Mouse (Mus musculus) spleen, embryonic (tissue): ENCODE results near the gene Tldc1.

ENCODE experiments used
- CTCF ChIA-PET: fragments of 350-600 bp; sonication (Branson Sonifier 250); formaldehyde crosslinking; loops from one replicate; lab custom pipeline; 2022; lab: Charles Lee

Gene Tldc1

DNA sequence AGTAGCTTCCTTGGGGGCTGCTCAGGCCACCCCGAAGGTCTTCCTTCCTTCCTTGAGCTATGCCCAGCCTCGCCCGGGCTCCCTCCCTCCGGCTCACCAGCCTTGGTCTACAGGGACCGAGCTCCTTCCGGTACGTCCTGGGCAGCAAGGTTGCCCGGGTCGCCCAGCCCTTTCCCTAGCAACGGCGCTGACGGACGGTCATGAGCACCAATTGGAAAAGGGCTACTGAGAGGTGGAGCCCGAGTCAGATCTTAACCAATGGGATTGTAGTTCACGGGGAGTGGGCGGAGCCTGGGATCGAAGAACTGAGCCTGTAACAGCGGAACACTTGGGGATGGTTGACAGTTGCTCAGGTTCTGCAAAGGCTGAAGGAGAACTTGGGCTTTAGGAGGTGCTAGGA is at the start of gene Tldc1:
TSS of gene Tldc1 (minus strand) at position 154 of the 400 bp plus-strand sequence.
- CTCF ChIA-PET = interaction anchor here (0.6 to 2.1 kb wide), 4 partner anchors 25 to 91 kb away, joined by 4 to 8 read pairs (median 6); partner anchors contain the start of gene Atp2c2

DNA sequence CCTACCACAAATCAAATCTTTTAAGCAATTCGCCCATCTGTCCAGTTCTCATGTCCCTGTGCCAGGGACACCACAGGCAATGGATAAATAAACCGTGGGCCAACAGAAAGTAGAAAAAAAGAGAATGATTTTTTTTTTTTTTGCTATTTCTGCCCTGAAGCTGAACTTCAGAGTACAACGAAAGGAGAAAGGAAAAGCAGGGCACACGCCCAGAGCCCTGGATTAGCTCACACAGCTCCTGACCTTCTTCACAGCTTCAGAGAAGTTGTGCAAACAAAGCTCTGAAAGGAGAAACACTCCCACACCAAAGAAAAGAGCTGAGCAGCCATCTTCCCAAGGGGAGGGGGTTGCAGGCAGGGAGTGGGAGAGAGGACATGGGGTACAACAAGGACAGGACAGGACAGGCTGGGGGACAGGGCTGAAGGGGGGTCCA is 49.5 kb upstream of the Tldc1 start:
- CTCF ChIA-PET = interaction anchor here (1.9 kb wide), 1 partner anchor 15 kb away, joined by 4 read pairs; no protein-coding TSS in a partner anchor

DNA sequence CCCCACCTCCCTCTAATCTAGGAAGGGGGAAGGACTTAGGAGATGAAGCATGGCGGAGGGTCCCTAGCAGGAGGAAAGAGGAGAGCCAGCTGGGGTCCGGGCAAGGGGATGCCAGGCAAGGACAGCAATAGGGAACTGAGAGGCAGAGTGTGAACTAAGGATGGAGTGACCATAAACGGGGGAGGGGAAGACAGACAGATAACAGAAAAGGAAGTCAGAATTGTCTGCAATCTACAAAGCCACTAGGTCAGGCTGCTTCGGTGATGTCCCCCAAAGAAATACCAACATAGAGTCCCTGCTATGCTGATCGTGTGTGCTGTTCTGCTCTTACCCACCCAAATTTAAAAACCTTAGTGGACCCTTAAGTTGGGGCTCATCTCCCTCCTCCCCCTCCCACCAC is 48.8 kb upstream of the Tldc1 start:
- CTCF ChIA-PET = interaction anchor here (1.9 kb wide), 1 partner anchor 16 kb away, joined by 4 read pairs; no protein-coding TSS in a partner anchor

DNA sequence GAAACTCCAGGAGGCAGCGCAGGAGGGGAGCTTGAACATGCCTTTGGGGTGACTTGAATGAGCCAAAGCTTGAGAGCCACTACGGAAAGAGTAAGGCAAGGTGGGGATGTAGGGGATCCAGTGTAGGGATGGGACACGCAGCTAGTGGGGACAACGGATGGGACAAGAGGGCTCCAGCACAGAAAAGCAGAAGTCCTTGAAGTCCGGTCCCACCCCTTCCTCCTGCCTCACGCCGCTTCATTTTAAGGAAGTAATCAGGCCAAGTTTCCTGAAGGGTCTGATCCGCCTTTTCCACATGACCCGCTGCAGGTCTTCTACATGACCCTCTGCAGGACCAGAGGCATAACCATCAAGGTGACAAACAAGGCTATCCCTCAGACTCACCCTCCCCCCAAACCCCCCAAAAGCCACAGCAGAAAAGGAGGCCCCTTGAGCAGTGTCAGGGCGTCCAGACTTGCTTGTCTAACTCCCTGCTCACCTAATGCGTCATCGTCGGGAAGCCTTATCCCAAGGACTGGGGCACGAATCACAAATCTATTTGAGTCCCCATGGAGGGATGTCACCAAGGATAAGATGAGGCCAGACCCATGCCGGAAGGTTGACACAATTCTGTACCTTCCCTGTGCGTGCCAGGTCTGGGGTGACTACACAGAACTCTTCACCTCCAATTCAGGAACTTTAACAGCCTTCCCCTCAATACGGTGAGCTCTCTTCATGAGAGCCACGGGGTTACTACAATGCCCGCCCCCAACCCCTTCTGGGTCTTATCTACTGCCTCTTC is 47.9 kb upstream of the Tldc1 start:
- CTCF ChIA-PET = interaction anchor here (1.9 kb wide), 1 partner anchor 17 kb away, joined by 4 read pairs; no protein-coding TSS in a partner anchor

DNA sequence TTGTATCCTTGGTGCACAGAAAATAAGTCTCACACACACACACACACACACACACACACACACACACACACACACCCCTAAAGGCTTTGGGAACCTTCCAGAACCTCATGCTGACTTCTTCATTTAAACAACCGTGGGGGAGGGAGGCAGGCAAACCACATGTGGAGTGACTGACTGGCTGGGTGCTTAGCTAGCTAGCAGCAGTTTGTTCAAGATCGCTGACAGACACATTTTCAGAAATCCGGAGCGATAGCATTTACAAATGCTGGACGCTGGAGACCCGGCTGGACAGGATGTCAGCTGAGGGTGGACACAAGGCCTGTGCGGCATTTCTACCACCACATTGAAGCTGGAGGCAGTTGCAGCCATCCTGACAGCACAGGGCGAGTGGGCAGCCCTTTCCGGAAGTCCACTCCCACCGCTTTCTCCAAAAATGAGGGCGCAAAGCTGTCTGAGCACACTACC is 46.6 kb upstream of the Tldc1 start:
- CTCF ChIA-PET = no interaction called here

DNA sequence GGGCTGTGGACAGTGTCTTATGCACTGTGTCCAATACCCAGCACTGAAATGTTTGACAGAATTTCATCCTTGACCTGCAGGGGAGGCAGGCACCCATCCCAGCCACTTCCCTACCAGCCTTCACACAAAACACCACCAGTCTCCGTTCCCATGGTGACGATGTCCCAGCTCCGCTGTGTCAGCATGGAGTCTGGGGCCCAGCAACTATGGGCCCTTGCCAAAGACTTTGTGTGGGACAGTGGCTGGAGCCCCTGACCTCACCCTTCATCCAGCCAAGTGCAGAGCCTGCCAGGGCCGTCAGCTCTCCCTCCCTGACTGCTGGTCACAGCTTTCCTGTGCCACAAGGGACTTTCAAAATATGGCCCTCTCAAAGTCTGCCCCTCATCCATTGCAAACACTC is 45.9 kb upstream of the Tldc1 start:
- CTCF ChIA-PET = no interaction called here

DNA sequence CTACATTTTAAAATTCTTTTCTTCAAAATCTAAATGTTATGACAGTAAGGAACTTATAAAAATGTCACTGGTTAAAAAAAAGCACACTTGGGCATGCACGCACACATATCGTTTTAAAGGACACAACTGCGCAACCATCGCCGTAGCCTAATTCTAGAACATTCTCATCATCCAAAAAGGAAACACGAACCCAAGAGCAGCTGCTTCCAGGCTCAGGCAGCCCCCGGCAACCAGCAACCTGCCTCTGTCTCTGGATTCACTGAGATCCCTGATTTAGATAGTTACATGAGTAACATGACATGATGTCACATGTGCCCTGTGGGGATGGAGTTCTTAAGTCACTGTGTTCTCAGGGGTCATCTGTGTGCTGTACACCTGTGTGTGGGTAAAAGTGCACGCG is 45.1 kb upstream of the Tldc1 start:
- CTCF ChIA-PET = interaction anchor here (0.6 kb wide), 1 partner anchor 54 kb away, joined by 13 read pairs; no protein-coding TSS in a partner anchor

DNA sequence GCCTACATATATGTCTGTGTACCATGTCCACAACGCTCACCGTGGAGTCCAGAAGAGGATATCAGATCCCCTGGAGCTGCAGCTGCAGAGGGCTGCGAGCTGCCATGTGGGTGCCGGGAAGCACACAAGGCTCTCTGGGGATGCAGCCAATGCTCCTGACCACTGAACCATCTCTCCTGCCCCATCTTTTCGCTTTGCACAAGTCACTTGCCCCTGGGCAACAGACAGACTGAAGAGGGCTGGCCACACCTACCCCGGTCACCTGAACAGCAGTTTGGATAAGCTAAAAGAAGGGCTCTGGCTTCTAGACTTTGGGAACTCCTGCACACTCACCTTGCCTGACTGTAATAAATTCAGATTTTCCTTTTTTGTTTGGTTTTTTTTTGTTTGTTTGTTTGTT is 43.5 kb upstream of the Tldc1 start:
- CTCF ChIA-PET = no interaction called here

DNA sequence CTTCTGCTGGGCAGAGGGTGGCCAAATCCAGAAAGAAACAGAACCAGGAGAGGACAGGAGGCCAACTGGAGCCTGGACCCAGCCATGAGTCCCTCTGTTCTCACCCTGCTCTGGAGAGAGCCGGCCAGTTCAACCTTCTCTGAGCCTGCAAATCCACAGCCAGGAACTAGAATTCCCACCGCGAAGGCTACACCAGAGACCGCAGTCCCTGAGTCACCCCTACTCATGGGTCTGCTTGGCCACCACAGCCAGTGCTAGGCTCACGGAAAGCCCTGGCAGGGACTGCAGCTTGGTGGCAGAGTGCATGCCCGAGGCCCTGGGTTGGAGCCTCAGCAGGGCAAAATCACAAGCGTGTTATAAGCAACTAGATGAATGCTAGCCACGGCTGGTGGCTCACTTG is 41.8 kb upstream of the Tldc1 start:
- CTCF ChIA-PET = no interaction called here

DNA sequence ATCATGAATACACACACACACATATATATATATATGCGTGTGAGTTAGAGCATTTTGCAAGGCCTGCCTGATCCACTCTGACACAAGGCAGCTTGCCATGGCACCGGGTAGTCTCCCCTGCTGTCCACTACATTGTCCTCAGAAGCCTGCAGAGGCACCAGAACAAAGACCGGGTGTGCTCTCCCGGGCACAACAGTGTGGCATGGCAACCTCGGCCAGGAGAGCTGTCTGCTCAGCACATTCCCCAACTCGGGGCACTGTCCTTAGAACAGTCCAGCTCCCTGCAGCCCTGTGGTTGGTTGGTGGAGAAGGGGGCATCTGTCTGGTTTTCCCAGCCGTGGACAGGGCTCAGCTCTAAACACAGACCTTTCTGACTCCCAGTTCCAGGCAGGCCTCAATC is 41.1 kb upstream of the Tldc1 start:
- CTCF ChIA-PET = interaction anchor here (0.6 kb wide), 2 partner anchors 10 to 23 kb away, joined by 10 to 14 read pairs; no protein-coding TSS in a partner anchor

DNA sequence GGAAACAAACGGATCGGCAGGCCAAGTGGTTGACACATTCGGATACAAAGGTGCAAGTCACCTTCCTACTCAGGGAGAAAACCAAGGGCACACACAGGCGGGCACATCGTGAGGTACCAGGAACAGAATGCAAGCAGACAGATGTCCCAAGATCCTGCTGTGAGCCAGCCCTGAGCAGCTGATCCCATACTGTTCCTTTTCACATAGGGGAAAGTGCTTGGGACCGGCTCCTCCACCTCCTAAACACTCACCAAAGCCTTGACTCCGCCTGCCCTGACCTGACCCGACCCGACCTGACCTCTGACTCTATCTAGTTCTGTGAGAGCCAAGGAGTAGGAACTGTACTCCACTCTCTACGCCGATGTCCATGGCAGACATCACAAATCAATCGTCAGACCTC is 39.2 kb upstream of the Tldc1 start:
- CTCF ChIA-PET = no interaction called here

DNA sequence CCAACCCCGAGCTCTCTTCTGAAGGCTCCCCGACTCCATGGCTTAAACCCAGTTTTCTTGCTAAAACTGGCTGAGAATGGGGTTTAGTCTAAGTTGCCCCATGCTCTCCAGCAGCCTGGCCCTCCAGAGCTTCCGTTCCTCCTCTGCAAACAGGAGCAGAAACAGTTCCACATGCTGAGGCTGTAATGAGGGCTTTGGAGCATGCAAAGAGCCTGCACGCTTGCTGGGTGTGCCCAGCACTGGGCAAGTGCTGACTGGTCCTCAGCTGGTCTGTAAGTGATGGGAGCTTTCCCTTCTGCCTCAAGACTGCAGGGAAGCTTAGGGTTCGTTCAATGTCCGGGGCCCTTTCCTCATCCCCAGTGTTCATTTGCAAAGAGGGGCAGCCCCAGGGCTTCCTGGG is 38.0 kb upstream of the Tldc1 start:
- CTCF ChIA-PET = no interaction called here

DNA sequence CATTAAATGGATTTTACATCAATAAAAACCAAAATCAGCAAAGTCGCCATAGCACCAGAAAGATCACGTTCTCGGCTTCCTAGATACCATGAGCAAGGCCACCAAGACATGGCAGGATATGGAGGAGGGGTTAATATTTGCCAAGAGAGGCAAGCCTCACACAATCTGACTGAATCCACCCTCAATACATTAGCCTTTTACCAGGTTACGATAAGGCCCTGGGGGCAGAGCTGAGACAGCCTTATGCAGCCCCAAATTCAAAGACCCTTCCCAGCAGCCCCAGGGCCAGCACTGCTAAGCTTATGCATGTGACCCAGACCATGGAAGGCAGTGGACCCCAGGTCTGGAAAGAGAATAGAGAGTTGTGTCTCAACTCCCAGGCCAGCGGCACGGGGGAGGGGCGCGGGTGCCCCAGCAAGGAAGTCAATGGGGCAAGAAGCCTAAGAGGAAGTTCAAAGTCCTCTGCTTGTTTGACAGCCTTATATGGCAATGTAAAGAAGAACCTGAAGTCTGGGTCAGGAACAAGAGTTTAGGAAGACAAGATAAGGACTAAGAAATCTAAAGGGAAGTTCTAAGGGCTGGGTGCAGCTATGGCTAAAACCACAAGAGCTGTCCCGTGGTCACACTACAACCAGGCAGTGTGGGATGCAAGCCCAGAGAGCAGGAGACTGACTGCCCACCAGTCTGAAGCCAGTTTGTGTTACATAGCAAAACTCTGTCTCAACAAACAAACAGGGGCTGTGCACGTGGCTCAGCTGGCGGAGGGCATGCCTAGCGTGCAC is 34.6 kb upstream of the Tldc1 start:
- CTCF ChIA-PET = interaction anchor here (0.6 to 1.2 kb wide), 2 partner anchors 30 to 374 kb away, joined by 3 to 4 read pairs; no protein-coding TSS in a partner anchor

DNA sequence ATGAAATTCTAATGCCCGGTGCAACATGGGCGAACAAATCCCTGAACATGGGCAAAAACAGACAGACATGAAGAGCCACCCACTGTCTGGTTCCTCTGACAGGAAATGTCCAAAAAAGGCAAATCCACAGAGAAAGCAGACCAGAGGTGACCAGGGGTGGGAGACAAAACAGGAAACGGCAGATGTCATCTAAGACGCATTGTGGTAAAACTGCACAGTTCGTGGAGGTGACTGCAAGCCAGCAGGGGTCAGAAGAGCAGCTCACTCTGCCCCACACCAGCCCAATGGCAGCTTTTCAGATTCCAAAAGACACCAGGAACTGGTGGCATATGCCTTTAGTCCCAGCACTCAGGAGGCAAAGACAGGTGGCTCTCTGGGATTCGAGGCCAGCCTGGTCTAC is 33.7 kb upstream of the Tldc1 start:
- CTCF ChIA-PET = interaction anchor here (0.6 to 1.2 kb wide), 2 partner anchors 30 to 39 kb away, joined by 3 to 4 read pairs; no protein-coding TSS in a partner anchor

DNA sequence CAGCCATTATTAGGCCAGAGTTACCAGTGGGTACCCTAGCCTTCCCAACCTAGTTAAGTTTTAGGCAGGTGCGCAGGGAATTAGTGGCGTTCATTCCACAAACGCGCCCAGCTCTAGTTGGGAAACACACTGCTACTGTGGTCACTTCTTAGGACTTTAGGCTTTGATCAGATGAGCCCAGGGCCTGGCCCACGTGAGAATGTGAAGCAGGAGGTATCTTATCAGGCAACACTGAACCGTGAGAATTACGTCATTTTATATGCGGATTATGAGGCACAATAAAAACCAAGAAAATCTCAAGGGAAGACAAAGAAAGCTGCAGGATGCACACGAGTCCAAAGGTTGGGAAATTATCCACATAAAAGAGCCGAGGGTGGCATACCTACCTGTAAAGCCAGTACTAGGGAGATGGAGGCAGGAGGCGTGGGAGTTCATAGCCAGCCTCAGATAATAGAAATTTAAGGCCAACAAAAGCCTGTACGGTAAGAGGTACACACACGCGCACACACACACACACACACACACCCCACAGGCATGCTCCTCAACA is 32.8 kb upstream of the Tldc1 start:
- CTCF ChIA-PET = no interaction called here

DNA sequence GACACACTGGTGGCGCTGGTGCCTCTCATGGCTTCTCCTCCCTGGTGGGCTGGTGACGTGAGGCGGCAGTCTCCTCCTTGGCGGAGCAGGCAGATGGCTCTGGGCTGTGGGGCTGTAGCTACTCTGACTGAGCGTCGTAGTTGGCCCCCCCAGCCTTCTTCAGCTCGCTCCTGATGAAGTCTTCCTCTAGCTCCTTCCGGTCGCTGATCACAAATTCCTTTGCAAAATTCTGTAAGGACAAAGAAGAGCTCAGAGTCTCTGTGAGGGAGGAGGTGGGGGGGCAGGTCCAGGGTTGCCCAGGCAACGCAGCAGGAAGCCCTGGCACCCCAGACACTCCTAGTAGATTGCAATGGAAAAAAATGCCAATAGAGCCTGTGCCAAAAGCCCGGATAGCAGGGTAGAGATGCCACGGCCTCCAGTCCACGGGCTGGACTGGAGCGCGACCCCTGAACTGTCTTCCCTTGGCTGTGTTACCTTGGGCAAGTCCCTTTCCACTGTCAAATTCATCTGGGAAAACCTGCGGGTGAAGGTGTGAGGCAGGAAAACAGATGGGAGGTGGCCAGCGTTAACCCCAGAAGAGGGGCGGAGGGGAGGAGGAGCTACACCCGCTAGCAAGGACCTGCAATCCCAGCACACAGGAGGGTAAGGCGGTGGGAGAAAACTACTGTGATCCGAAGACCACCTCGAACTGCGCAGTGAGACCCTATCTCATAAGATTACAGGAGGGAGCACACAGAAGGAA is 32.1 kb upstream of the Tldc1 start:
- CTCF ChIA-PET = interaction anchor here (0.7 kb wide), 1 partner anchor 153 kb away, joined by 3 read pairs; no protein-coding TSS in a partner anchor

DNA sequence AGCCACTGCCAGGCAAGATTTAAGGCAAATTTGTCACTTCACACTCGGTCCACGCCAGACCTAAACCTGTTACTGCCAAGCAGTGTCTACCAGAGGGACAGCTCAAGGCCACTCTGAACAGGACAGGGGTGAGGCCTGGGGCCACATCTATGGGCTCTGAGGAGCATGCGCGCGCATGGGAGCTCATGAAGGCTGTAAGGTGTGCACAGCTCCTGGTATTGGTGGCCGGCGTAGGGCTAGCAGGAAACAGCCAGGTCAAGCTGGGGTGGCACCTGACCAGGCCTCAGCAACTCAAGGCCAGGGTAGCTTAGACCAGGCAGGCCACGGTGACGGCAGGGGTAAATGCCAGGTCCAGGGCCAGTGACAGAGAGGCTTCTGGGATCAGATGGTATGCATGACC is 31.4 kb upstream of the Tldc1 start:
- CTCF ChIA-PET = no interaction called here

DNA sequence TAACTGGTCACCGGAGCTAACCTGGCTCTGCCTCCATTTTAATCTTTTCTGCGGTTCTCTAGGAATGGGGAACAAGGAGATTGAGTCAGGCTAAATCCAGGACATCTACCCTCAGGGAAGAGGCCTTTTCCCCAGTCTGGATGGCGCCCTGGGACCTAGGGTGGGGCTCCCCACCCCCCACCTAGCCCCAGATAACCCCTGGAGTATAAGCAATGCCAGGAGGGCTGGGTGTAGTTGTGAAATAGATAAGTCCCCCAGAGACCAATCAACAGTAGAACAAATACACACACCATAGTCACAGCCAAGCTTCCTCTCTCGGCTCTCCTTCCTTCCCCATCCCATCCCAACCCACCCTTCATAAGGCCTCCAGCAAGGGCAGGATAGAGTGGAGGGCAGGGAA is 29.5 kb upstream of the Tldc1 start:
- CTCF ChIA-PET = interaction anchor here (0.6 kb wide), 1 partner anchor 34 kb away, joined by 3 read pairs; no protein-coding TSS in a partner anchor

DNA sequence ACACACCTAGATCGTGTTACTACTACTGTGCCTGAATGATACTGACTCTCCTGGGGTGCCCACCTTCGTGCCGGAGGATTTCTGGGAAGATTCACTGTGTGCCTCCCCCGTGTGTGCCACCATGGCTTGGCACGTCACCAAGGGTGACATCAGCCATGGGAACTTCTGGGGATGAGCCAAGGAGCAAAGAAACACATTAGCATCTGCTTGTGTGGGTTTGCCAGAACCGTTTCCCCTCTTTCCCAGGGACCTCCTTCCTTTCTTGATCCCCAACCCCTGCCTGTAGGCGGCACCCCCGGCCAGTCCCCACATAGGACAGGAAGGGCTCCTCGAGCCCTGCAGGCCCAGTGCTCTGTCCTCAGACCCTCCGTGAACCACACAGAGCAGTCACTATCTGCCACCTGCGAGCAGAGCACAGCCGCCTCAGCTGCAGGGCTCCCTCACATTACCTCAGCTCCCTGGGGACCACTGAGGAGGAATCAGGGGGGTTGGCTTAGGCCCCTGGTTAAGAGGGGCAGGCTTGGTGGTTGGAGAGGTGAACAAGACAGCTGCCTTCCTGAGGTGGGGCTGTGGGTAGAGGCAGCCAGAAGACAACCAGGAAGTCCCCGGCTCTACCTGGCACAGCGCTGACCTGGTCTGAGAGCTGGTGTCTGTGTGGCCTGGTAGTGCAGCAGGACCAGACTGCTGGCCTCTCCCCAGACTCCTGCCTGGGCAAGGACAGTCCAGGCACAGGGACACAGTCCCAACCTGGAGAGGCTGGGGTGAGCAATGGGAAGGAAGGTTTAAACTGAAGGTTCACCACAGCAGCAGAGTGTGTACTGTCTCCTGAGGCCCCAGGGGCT is 28.4 kb upstream of the Tldc1 start:
- CTCF ChIA-PET = no interaction called here

DNA sequence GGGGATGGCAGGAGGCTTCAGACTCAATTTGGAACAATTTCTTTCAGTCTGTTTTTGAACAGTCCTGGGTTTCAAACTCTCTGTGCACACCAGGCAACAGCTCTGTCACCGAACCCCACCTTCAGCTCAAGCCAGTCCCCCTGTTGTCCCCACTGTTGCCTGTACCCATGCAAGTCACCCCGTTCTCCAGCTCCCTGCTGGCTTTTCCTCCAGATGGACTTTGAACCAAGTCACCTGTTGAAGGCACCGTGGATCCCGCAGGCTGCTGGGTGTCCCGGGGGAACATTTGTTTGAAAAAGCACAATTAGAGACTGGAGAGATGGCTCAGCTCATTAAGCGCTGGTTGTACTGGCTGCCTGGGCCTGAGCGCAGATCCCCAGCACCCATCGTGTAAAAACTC is 27.1 kb upstream of the Tldc1 start:
- CTCF ChIA-PET = interaction anchor here (0.6 kb wide), 1 partner anchor 35 kb away, joined by 3 read pairs; the partner anchor contains the start of gene Cotl1
